Mouse (Mus musculus): ENCODE measurements around the gene Pagr1b. TPM values are rescaled to one million over a fixed set of nuclear protein-coding genes. Genes with fewer than 3 reads are reported as not detected.
A peak's percentile ranks its signal among the peaks of the same experiment; 100 is the strongest.

The Pagr1b gene
- not detected in 2 replicates for total RNA-seq (2015; ENCODE audit: low replicate concordance)
- total RNA-seq (2017; ENCODE audit: low replicate concordance), result 0.64 and 11.8 TPM in 2 replicates

DNA sequence TGATC lies at the start of gene Pagr1b:
Gene Pagr1b, minus strand, starts transcription at position 4 of the 5 bp plus-strand sequence.
- ATAC-seq (replicated peaks; ENCODE audit: low FRiP score, poor library complexity, severe bottlenecking), result no peak

DNA sequence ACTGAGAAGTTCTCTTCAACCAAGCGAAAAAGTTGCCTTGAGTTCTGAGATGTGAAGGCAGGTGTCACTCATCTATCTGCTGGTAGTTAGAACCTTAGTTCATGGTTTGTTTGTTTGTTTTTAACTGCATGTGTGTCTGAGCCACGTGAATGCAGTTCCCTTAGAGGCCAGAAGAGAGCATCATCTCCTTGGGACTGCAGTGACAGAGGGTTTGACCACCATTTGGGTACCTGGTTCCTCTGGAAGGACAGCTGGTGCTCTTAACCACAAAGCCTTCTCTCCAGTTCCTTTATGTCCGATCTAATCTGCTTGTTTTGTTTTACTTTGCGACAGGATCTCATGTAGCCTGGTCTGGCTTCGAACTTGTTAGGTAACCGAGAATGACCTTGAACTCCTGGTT lies 49.3 kb upstream of the Pagr1b start:
- ATAC-seq (replicated peaks; ENCODE audit: low FRiP score, poor library complexity, severe bottlenecking), result no peak

DNA sequence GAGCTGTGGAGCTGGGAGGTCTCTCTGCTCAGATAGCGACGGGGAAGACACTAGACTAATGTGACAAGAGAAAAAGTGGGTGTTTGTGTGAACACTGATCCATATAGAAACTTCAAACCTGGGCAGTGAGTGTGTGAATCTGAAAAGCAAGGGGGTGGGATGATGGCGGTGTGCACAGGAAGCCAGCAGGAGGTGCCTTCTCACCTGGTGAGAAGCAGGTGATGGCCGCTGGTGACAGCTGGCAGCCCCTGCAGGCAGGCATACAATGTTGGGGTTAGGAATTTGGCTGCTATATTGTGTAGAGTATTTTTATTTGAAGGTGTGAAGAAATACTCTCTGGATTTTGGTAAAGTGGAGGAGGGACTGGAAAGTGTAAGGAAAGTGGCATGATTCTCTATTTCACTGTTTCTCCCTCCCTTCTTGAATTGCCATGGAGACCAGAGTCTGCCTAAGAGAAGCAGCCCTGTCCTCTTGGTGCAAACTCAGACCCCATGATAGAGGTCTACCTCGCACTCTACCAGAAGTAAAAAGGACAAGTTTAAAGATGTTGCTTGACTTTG lies 38.8 kb upstream of the Pagr1b start:
- ATAC-seq (replicated peaks; ENCODE audit: low FRiP score, poor library complexity, severe bottlenecking), result no peak

DNA sequence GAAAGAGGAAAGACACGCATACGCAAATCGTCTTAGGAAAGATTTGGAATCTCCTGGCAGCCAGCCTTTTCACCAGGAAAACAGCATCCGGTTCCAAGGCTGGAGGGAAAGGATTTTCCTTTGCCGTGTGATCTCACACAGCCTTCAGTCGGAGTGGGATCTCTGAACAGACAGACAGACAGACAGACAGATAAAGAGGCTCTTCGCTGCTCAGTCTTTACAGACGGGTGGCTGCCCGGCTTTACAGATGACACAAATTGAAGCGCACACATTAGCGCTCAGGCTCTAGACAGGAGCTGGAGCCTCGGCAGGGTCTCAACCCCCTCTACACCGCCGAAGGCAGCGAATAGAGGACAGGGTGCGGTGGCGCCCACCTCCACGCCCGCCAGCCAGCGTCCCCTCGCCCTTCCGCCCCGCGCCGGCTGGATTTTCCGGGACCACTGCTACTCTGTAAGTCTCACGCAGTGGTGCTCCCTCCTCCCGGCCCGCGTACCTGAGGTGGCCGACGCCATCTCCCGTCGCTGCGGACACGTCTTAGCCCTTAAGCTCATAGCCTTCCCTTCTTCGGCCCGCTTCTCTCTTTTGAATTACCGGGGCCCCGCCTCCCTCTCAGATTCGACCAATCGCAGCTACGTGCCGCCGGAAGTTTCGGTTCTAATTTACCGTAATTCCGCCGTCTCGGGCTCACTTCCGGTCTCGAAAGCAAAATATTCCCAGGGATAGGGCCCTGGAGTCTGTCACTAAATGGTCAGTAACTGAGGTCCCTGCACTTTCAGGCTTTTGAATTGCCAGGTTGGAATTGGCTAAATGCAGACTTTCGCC lies 25.8 kb upstream of the Pagr1b start, which contains the start of gene Kif22:
Gene Kif22, minus strand, starts transcription at position 621 of the 822 bp plus-strand sequence.
- peak; percentile 95 for ATAC-seq (replicated peaks; ENCODE audit: low FRiP score, poor library complexity, severe bottlenecking)

DNA sequence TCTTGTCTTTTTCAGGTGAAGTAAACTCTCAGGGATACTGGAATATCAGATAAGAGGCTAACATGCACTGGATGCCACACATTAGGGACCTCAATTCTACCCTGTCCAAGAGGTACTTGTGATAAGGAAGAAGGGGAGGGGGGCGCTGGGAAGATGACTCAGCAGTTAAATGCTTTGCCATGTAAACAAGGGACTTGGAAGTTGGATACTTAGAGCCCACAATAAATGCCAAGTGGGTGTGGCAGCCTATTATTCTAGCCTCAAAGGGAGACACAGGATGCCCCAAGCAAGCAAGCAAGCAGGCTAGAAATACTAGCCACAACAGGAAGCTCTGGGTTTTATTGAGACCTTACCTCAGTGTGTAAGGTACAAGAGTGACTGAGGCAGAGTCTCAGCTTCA lies 15.0 kb upstream of the Pagr1b start:
- no peak for ATAC-seq (replicated peaks; ENCODE audit: low FRiP score, poor library complexity, severe bottlenecking)

DNA sequence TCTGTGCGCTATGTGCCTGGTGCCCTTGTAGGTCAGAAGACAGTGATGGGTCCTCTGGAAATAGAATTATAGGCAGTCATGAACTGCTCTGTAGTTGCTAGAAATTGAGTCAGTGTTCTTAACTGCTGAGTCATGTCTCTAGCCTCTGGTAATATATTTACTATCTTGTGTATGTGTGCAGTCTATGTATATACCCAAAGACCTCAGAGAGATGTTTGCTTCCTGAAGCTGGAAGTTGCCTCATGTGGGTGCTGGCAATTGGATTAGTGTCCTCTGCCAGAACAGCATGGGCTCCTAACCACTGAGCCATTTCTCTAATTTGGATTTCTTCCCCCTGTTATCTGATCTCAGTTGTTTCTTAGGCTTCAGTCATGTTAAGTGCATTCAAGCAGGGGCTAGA lies 13.9 kb upstream of the Pagr1b start:
- no peak for ATAC-seq (replicated peaks; ENCODE audit: low FRiP score, poor library complexity, severe bottlenecking)

DNA sequence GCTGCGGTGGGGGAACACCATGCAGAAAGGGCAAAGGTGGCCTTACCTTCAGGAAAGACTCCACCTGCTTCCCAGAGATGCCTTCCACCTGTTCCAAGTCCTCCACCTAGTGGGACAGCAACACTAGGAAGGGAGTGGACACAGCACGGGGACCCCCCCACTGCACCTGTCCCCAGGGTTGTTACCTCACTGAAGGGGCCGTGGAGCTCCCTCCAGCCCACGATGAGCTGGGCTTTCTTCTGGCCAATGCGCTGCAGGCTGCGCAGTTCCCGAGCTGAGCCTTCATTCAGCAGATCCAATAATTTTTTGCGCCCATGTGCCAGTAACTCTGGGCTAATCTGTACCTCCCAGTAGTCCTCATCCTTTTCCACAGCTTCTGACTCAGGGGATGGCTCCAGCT lies 11.6 kb upstream of the Pagr1b start:
- ATAC-seq (replicated peaks; ENCODE audit: low FRiP score, poor library complexity, severe bottlenecking), result no peak

DNA sequence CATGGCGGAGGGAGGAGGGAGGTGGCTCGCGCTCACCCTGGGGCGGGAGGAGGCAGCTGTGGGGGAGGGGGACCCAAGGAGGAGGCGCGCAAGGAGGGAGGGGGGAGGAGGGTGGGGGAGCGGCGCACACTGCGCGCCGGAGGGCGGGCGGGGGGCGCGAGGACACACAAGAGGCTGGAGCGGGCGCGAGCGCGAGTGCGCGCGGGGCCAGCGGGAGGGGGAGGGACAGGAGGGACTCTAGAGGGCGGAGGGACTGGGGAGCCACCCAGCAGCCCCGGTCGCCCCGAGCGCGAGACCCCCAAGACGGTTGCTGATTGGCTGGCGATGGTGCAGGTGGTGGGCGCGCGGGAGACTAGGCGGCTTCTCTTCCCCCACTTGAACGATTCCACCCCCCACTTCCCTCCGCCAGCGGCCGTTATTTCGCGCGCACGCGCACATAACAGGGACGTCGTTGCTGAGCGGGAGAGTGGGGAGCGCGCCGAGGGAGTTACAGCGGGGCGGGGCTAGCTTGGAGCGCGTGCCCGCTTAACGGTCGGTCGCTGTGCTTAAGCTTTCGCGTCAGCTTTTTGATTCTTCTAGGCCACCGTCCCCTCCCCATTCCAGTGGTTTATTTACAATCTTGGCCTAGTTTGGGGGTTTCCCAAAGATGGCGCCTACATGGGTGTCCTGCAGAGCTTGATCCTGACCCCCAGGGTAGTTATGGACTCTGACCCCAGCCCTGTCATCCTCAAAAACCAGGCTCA lies 10.9 kb upstream of the Pagr1b start, which contains the start of gene Maz:
Gene Maz, minus strand, starts transcription at position 54 of the 743 bp plus-strand sequence.
- peak; percentile 74 for ATAC-seq (replicated peaks; ENCODE audit: low FRiP score, poor library complexity, severe bottlenecking)

DNA sequence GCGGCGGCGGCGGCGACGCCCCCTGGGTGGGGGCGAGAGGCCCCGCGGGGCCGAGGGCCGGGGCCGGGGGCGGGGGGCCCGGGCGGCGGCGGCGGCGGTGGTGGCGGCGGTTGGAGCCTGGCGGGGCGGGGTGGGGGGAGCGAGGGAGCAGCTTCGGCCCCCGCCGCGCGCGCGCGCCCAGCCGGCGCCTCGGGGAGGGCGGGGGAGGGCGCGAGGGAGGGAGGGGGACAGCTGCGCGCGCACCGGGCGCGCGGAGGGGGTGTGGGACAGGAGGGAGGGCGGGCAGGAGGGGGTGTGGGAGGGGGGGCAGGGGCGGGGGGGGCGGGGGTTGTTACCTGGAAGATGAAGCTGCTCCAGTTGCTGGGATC lies 10.3 kb upstream of the Pagr1b start:
- no peak for ATAC-seq (replicated peaks; ENCODE audit: low FRiP score, poor library complexity, severe bottlenecking)

DNA sequence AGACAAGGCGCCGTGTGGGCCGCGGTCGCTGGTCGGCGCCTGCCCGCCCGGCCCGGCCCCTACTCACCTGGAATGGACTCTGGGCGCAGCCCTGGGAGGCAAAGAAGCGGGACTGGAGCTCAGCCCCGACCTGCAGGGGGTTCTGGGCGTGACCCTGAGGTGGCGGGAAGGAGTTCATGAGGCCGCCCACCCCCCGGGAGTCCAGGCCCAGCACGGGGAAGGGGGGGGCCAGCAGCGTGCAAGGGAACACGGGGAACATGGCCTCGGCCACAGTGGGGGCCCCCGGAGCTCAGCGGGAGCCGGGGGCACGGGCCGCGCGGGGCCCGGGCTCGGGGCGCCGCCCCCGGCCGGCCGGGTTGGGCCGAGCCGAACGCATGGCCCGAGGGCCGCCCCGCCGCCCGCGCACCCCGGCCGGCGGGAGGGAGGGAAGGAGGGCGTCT lies 9.9 kb upstream of the Pagr1b start:
- ATAC-seq (replicated peaks; ENCODE audit: low FRiP score, poor library complexity, severe bottlenecking), result no peak

DNA sequence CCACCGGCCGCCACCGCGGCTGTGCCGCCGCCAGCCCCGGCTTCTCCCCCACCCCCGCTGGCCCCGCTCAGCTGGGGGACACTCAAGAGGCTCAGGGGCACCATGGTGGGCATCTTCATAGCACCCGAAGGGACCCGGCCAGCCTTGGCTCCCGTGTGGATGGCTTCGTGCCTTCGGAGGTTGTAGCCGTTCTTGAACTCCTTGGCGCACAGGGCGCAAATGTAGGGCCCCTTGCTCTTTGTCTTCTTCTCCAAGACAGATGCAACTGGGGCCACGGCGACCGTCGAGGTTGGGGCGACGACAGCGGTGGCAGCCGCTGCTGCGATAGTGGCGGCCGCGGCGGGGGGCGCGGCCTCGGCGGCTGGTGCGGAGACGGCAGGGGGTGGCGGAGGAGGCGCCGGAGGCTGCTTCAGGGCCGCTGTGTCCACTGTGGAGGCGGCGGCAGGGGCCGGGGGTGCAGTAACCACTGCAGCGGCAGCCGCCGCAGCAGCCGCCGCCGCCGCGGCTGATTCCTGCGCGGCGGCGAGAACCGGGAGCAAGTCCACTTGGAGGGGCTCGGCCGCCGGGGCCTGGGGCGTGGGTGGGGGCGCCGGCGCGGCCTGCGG lies 9.4 kb upstream of the Pagr1b start:
- no peak for ATAC-seq (replicated peaks; ENCODE audit: low FRiP score, poor library complexity, severe bottlenecking)

DNA sequence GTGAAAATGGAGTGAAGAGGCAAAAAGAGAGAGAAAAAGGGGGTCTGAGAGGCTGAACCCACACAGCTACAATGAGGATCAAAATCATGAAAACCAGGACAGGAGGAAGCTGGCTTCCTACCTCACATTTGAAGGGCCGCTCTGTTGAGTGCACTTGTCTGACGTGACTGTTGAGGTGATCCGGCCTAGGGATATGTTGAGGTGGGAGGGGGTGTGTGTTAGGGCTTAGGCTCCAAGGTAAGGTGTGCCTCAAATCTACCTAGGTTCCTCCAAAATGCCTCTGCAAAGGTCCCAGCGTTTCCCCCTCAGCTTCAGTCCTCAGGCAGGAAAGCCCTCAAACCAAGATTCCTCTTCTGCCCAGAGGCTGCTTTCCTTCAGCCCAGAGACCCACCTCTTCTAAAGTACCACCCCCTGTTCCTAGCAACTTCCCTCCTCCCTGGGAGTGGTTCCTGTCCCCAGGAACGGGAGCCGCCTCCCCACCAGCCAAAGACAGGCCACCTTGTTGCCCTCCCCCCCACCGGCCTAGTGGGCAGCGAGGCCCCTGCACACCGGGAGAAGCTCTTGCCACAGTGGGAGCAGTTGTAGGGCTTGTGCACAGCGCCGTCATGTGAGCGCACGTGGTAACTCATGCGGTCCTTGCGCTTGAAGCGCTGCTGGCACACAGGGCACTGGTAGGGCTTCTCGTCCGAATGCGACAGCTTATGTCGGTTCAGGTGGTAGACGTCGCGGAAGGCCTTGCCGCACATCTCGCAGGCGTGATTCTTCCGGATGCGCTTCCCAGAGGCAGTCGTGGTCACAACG lies 8.7 kb upstream of the Pagr1b start:
- peak; percentile 39 for ATAC-seq (replicated peaks; ENCODE audit: low FRiP score, poor library complexity, severe bottlenecking)

DNA sequence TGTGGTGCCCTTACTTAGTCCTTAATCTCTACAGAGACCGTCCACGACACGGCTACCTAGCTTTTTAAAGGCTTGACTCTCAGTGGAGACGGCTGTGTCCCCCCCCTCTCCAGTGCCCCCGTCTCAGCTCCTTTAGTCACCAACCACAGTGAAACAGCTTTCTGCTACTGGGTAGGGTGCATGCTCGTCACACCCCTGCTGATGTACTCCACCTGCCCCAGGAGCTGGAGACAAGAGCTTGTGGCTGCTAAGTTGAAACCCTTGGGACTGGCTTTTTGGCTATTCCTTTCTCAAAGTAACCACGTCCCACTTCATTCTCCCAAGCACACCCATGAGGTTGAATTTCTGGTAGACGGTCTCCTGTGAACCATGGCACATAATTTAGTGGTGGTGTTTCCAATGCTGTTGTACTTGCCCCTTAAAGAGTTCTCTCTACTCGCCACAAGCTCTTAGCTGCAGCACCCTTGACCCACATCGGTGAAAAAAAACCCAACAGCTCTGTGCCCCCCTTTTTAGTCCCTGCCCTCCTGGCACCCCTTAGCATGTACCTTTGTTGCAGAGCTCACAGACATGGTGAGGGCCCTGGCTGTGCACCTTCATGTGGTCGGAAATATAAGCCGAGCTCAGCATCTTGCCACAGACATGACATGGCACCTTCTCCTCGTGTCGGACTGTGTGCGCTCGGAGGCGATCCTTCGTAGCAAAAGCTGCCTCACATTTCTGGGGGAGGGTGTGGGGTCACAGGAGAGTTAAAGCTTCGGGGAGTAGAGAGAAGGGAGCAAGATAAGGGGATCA lies 7.8 kb upstream of the Pagr1b start:
- ATAC-seq (replicated peaks; ENCODE audit: low FRiP score, poor library complexity, severe bottlenecking), result no peak

DNA sequence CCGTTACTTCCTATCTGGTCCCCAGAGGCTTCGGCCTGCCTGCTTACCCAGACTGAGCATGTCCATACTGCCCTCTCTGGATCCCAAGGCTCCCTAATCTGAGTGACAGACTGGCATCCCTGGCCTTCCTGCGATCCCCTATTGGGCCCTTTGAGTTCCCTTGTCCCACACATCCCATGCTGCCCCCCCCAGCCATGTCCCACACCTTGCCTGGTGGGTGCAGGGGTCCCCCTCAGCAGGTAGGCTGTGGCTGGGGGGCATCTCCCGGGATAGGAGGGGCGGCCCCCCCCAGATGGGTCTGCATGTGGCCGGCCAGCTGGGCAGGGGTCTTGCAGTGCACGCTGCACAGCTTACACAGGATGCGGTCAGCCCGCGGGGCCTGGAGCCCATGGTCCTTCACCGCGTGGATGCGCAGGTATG lies 7.0 kb upstream of the Pagr1b start:
- ATAC-seq (replicated peaks; ENCODE audit: low FRiP score, poor library complexity, severe bottlenecking), result no peak

DNA sequence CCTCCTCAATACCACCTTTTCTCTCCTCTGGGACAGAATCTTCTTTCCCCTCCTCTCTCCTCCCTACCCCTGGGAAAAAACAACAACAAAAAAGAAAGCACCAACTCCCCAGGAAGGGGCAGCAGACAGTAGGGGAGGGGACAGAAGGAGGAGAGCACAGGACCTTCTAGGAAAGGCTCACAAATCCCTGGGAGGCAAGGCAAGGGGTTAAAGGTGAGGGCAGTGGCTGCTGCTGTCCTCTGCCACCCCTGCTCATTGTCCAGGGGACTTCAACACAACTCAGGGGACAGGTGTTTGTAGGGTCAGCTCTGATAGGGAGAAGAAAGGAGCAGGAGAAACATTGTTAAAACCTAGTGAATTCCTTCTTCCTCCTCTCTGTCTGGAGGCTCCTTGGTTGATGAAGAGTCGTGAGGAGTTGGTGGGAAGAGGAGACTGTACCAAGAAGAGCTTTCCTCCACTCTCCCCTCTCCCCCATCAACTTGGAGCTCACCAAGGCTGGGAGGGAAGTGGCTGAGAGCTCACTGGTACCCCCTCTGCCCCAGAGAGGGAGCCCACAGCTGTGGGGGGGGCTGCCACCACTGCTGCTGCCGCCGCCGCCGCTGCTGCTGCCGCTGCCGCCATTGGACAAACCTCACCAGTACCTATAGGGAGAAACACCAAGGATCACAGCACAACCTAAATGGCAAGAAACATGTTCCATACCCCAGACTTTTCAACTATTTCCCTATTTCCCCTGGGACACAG lies 6.4 kb upstream of the Pagr1b start:
- ATAC-seq (replicated peaks; ENCODE audit: low FRiP score, poor library complexity, severe bottlenecking), result no peak

DNA sequence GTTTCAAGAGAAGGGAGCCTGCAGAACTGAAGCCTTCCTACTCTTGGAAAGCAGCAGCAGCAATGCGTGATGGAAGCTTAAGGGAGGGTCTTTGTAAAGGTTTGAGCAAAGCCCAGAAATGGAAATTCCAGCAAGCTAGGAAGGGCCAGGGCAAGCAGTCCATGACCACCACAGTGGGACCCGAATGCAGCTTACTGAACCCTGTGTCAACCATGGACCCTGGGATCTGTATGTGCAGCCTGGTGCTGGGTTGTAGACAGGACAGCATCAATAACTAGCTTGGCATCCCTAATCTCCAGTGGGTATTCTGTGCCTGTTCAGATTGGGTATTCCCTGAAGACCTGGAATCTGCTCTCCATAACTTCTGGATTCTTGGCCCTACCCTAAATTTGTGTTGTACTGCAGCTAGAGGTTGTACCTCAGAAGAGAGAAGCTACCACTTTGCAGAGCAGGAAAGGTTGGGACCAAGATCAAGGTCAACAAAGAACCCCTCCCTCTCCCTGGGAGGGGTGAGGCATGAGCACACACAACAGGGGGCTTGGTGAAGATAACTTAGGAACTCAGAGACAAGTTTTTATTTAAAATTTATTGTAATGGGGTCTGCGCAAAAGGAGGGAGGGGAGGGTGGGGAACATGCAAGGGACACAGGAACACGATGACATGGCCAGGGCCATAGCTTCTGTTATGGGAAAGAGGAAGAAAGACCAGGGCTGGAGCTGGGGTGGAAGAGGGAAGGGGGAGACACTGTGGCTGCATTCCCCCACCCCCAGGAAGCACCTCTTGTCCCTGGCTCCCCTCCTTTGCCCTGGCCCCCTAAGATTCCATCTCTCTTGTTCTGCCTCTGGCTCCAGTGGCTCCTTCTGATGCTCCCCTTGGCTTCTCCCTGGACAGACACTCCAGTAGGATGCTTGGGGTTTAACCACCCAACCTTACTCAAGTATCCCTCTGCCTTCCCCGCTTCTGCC lies 5.6 kb upstream of the Pagr1b start:
- ATAC-seq (replicated peaks; ENCODE audit: low FRiP score, poor library complexity, severe bottlenecking), result no peak

DNA sequence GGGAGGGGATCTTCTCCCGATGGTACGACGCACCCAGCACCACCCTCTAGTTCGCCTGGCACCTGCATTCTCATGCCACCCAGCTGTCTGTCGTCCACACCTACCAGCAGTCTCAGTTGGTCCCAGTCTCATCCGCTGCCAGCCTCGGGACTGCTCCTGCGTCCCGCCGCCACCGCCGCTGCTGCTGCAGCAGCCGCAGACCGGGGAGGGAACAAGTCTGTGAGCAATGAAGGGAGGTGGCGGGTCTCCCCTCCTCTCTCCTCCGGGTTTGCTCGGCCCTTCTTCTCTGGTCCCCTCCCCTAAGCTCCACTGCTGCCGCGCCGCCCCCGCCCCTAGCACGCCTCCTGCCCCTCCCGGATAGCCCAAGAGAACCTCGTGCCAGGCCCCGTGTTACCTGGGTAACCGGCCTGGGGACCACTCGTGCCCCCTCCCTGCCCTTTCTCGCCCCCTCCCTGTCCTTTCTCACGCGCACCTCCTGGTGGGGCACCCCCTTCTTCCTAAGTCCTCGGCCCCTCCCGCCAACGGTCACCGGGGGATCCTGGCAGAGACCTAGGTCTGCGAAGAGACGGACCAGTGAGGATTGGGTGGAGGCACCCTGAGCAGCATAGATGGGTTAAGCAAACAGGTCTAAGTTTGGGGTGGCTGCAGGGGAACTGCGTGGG lies 4.7 kb upstream of the Pagr1b start, which contains the start of the genes Gm42742 and Prrt2:
Gene Gm42742, minus strand, starts transcription at position 197 of the 662 bp plus-strand sequence.
Gene Prrt2, minus strand, starts transcription at position 311 of the 662 bp plus-strand sequence.
- ATAC-seq (replicated peaks; ENCODE audit: low FRiP score, poor library complexity, severe bottlenecking), result no peak
